Mouse (Mus musculus): Measurements from ENCODE around the gene Tmem120b. TPM values are rescaled to one million over a fixed set of nuclear protein-coding genes. Genes with fewer than 3 reads are reported as not detected.

Gene Tmem120b
- total and polyA plus RNA-seq, 2 experiments from 2014 or later: 18.1 to 21.2 TPM

DNA sequence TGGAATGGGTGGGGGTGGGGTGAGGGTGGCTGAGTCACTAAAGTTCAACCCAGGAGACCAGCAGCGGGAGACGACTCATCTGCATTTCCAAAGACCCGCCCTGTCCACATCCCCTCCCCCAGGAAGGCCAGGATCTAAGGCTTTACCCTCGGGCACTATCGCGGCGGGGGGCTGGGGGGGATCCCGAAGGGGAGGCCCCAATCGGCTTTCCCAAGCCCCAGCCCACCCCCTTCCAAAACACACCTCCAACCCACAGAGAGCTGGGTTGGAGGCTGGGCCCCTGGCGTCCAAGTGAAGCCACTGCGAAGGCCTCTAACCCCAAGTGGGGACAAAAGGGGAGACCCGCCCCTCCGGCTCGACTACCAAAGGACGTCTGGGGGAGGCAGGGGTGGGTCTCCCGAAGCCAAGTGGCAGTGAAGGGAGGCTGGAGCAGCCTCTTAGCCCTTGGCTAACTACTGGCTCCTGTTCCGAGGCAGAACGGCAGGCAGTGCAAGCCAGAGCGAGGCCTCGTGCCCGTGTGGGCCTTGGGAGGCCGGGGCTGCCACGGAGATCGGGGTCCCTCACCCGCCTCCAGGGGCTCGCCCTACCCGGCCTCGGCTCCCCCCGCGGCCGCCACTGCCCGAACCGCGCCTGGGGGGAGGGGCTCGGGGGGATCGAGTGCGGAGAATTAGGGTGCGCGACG, 70.2 kb downstream of the Tmem120b start:
- WGBS: under 1% methylated on average over 40 of the region's 40 CpGs

DNA sequence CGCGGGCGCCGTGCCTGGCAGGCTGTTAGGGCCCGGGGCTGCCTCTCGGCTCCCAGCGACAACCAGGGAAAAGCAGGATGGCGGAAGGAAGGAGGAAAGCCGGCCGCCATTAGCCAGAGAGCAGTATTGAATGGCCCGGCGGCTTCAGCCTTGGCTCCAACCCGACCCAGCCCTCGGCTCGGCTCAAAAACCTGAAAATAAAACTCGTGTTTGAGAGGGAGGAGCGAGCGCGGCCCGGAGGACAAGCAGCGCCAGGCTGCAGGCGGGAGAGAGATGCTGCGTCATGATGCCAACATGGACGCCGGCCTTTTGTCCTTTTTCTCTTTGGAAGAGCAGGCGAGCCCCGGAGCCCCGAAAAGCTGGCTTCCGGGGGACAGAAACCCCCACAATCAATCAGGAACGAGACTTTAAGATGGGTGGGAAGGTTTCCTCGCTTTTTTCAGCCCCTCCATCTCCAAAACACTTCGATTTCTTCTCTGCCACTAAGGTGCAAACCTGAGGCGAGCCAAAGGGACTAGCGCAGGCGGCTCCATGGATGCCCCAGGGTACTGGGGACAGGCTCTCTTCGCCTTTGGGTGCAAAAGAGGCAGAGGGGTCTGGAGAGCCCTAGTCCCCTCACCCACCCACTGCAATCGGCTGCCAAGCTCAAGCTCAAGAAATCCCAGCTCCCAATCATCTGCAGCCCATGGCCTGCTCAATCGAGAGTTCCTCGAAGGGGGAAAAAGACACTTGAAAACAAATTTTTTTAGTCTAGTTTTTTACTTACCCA, 70.9 kb downstream of the Tmem120b start:
- TF ChIP-seq CTCF (IDR thresholded peaks at IDR 0.05; ENCODE audit: low read depth): no peak
- Histone ChIP-seq H3K9ac (peak overlapping the region; percentile 100), H3K4me1 (ENCODE audit: insufficient read depth) (peaks cover 16% of the 10 kb centered on the region), H3K4me2 (ENCODE audit: low read depth) (peak overlapping the region; percentile 97), H3K4me3 (ENCODE audit: low read depth, low read length) (peak overlapping the region; percentile 85), H3K36me3 (ENCODE audit: insufficient read depth) (no peaks in the 10 kb centered on the region), H3K27me3 (ENCODE audit: insufficient read depth, low read length) (no peaks in the 10 kb centered on the region), H3K9me3 (ENCODE audit: low read length) (no peaks in the 10 kb centered on the region), H3K27ac (ENCODE audit: low read depth, low read length) (peak overlapping the region; percentile 100)
- ATAC-seq (peak; percentile 38), DNase-seq (peak; percentile 90)
- 2% methylated on average over 39 of the region's 39 CpGs for WGBS

More for the DNA sequence above, 70.2 kb downstream of the Tmem120b start:
- TF ChIP-seq CTCF (IDR thresholded peaks at IDR 0.05; ENCODE audit: low read depth): 0 out of 2 replicates have a peak, but pooled peaks have one; percentile 22
- ATAC-seq (peak; percentile 7), DNase-seq (peak; percentile 74)
- H3K9ac ChIP-seq: peak overlapping the region; percentile 100
- peak overlapping the region; percentile 97 for H3K4me2 ChIP-seq (ENCODE audit: low read depth)
- no peaks in the 10 kb centered on the region for H3K9me3 ChIP-seq (ENCODE audit: low read length)
- no peaks in the 10 kb centered on the region for H3K27me3 ChIP-seq (ENCODE audit: insufficient read depth, low read length)
- H3K36me3 ChIP-seq (ENCODE audit: insufficient read depth): no peaks in the 10 kb centered on the region
- peak overlapping the region; percentile 85 for H3K4me3 ChIP-seq (ENCODE audit: low read depth, low read length)
- peaks cover 18% of the 10 kb centered on the region for H3K4me1 ChIP-seq (ENCODE audit: insufficient read depth)
- H3K27ac ChIP-seq (ENCODE audit: low read depth, low read length): peak overlapping the region; percentile 100

DNA sequence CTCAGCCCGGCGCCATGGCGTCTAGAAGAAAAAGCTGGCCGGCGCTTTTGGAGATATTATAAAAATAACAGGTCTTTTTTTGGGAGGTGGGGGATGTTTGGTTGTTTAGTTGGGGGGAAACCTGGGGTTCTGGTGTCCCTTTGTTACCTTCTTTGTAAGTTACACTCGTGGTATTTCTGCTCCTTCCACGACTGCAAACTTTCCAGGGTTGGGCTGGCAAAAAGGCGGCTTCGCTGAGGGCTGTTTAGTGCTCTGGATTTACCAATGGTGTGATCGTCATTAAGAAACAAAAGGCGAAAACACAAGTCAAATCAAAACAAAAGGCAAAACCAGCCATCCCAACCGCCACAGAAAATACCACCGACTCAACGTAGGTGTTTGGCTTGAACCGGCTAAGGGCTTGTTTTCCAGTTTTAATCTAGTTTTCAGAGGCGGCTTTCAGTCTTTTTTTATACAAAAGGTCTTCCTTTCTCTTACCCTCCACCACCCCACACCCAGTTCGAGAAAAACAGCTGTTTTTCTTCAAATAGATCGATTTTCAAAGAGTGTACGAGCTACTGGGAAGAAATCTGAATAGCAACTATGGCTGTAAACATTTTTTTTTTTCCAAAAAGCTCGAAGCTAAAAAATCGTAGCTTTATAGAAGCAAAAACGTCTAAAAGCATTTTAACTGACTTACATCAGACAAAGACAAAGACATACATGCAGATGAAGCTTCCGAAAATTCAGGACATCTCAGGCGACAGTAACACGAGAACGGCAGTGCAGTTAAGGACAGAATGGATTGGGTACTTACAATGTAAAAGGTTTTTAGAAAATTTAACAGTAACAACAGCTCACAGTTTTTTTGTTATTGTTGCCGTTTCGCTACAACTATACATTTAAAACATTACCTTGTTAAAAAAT, 71.8 kb downstream of the Tmem120b start:
- peak overlapping the region; percentile 85 for H3K4me3 ChIP-seq (ENCODE audit: low read depth, low read length)
- ATAC-seq (no peak), DNase-seq (peak; percentile 61)
- peak overlapping the region; percentile 100 for H3K9ac ChIP-seq
- peak overlapping the region; percentile 97 for H3K4me2 ChIP-seq (ENCODE audit: low read depth)
- WGBS: 1% methylated on average over 28 of the region's 28 CpGs
- no peaks in the 10 kb centered on the region for H3K9me3 ChIP-seq (ENCODE audit: low read length)
- no peaks in the 10 kb centered on the region for H3K27me3 ChIP-seq (ENCODE audit: insufficient read depth, low read length)
- H3K4me1 ChIP-seq (ENCODE audit: insufficient read depth): peaks cover 16% of the 10 kb centered on the region
- H3K27ac ChIP-seq (ENCODE audit: low read depth, low read length): peak overlapping the region; percentile 100
- TF ChIP-seq CTCF (IDR thresholded peaks at IDR 0.05; ENCODE audit: low read depth): no peak
- no peaks in the 10 kb centered on the region for H3K36me3 ChIP-seq (ENCODE audit: insufficient read depth)

DNA sequence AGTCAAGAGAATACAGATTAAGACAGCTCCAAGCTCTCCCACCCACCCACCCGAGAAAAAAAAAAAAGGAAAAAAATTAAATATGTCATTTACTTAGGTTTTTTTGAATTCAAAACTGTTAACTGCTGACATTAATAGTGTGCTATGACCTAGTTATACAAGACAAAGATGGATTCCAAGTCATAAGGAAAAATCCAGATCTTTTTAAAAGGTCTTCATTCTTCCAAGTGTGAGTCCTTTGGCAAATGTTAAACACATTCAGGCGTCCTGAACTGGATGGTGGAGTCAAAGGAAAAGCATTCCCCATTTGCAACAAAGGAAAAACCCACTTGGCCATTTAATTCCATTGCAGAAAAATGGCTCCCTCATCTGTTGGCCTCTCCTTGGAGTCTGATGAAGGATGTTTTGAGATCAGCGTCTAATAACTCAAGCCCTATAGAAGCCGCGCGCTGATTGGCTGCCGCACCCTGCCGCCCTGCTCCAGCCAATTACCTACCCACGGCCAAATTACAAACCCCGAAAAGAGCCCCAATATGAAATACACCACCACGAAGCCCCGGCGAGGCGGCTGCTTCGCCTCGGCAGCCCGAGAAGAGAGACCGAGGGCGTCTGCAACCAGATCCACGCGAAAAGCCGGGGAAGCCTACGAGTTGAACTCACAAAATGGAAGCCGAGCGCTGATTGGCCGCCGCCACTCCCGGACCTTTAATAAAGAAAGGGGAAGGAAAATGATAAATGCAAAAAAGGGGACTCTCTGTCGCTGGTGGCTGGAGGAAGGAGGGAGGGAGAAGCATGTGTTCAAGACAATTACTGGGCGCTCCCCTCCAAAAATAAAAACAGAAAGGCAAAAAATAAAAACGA, 72.7 kb downstream of the Tmem120b start:
- WGBS: under 1% methylated on average over 31 of the region's 31 CpGs
- Histone ChIP-seq H3K27ac (ENCODE audit: low read depth, low read length) (peak overlapping the region; percentile 100), H3K4me3 (ENCODE audit: low read depth, low read length) (peak overlapping the region; percentile 85), H3K9ac (peak overlapping the region; percentile 100), H3K4me2 (ENCODE audit: low read depth) (peak overlapping the region; percentile 97), H3K36me3 (ENCODE audit: insufficient read depth) (no peaks in the 10 kb centered on the region), H3K9me3 (ENCODE audit: low read length) (no peaks in the 10 kb centered on the region), H3K4me1 (ENCODE audit: insufficient read depth) (peaks cover 19% of the 10 kb centered on the region), H3K27me3 (ENCODE audit: insufficient read depth, low read length) (no peaks in the 10 kb centered on the region)
- ATAC-seq (peak; percentile 73), DNase-seq (peak; percentile 96)
- no peak for TF ChIP-seq CTCF (IDR thresholded peaks at IDR 0.05; ENCODE audit: low read depth)

DNA sequence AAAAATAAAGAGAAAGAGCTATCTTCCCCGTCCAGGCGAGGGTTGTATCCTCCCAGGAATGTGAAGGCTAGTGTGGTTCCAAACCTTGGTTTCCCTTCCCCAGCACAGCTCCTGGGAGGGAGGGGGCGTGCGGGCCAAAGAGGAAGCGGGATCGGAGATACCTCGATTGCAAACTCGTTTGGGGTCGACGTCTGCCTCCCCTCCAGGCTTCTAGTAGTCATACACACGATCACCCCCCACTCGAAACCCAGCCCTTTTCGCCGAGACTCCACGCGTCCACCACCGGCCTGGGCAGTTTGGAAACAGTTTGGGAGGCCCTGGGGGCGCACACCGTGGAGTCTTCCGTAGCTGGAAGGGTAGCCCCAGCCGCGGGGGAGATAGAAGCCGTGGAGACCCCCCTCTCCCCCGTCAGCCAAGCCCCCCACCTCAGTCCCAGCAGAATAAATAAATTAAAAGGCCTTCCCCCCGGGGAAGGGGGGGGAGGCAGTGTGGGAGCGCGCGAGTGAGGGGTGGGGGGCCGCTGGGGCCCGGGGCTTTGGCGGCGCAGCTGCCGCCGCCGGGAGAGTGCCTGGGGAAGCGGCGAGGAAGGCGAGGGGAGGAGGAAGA, 73.4 kb downstream of the Tmem120b start:
- DNase-seq (peak; percentile 77), ATAC-seq (peak; percentile 23; the same call in 1 of the 2 replicates)
- WGBS: 2% methylated on average over 27 of the region's 38 CpGs
- Histone ChIP-seq H3K4me1 (ENCODE audit: insufficient read depth) (peaks cover 17% of the 10 kb centered on the region), H3K27ac (ENCODE audit: low read depth, low read length) (peak overlapping the region; percentile 100), H3K9me3 (ENCODE audit: low read length) (no peaks in the 10 kb centered on the region), H3K27me3 (ENCODE audit: insufficient read depth, low read length) (no peaks in the 10 kb centered on the region), H3K36me3 (ENCODE audit: insufficient read depth) (peaks cover 3% of the 10 kb centered on the region; the same call in 1 of the 2 replicates), H3K4me2 (ENCODE audit: low read depth) (peak overlapping the region; percentile 97), H3K9ac (peak overlapping the region; percentile 100), H3K4me3 (ENCODE audit: low read depth, low read length) (peak overlapping the region; percentile 85)
- TF ChIP-seq CTCF (IDR thresholded peaks at IDR 0.05; ENCODE audit: low read depth): no peak

All from forebrain, postnatal 0 days (tissue).